Mouse (Mus musculus) heart, embryonic 11.5 days (tissue): Measurements from ENCODE around the gene Kpna1. TPM values are rescaled to one million over a fixed set of nuclear protein-coding genes. Genes with fewer than 3 reads are reported as not detected.
A peak's percentile ranks its signal among the peaks of the same experiment; 100 is the strongest.
"Not testable (repeated sequence)": the region's sequence is repeated elsewhere in the genome, so short reads cannot be mapped to it uniquely, and the experiment has no call there.

Experiments
- ATAC-seq: fragments of 200-750 bp; cut with Nextera tagmentation; replicated peaks from 2 replicates; pipeline ENCODE4 v1.8.0; 2017; ENCODE audit warnings: moderate library complexity; ENCODE audit not compliant: insufficient number of reproducible peaks, low FRiP score, low TSS enrichment
- H3K27ac ChIP-seq: fragments of 300-500 bp; sonication (generic); 2 replicates; pipeline ENCODE4 v1.5.1; 2014; ENCODE audit warnings: mild to moderate bottlenecking, low read depth, low read length
- H3K27me3 ChIP-seq: fragments of 300-500 bp; sonication (generic); 2 replicates; pipeline ENCODE4 v1.6.1; 2014; ENCODE audit warnings: mild to moderate bottlenecking, low read length, mixed read lengths; ENCODE audit not compliant: control insufficient read depth, insufficient read depth
- H3K36me3 ChIP-seq: fragments of 300-500 bp; sonication (generic); 2 replicates; pipeline ENCODE4 v1.6.1; 2014; ENCODE audit warnings: mild to moderate bottlenecking, low read length, moderate library complexity, mixed read lengths; ENCODE audit not compliant: control insufficient read depth, insufficient read depth
- H3K4me1 ChIP-seq: fragments of 300-500 bp; sonication (generic); 2 replicates; pipeline ENCODE4 v1.6.1; 2014; ENCODE audit warnings: low read length; ENCODE audit not compliant: control insufficient read depth, insufficient read depth
- H3K4me2 ChIP-seq: fragments of 300-500 bp; sonication (generic); 2 replicates; pipeline ENCODE4 v1.6.1; 2014; ENCODE audit warnings: mild to moderate bottlenecking, moderate library complexity
- H3K4me3 ChIP-seq: fragments of 300-500 bp; sonication (generic); 2 replicates; pipeline ENCODE4 v1.5.1; 2014; ENCODE audit warnings: low read depth, low read length
- H3K9ac ChIP-seq: fragments of 300-500 bp; sonication (generic); 2 replicates; pipeline ENCODE4 v1.6.1; 2014; ENCODE audit warnings: mild to moderate bottlenecking, low read depth, low read length, moderate library complexity
- H3K9me3 ChIP-seq: fragments of 300-500 bp; sonication (generic); replicated peaks from 2 replicates; pipeline ENCODE4 v1.6.1; 2016; ENCODE audit warnings: low read length; ENCODE audit not compliant: control insufficient read depth
- WGBS: fragments of 180-500 bp; shearing (Covaris S2); extraction: QIAGEN DNeasy Blood & Tissue Kit; methylation state at CpG from one replicate; pipeline ENCODE4 v1.1.7; 2014; ENCODE audit not compliant: insufficient replicate concordance; 5-methylcytosine and 5-hydroxymethylcytosine counted together
- polyA plus RNA-seq: library from polyadenylated mRNA; unstranded; fragments of >200 nt; fragmentation: Nextera tagmentation; extraction: Ambion mirVana; gene quantifications from 2 replicates; pipeline ENCODE4 v1.2.1, GENCODE M21; 2014

Kpna1 gene
- polyA plus RNA-seq: 49.9 and 58.1 TPM in 2 replicates

DNA sequence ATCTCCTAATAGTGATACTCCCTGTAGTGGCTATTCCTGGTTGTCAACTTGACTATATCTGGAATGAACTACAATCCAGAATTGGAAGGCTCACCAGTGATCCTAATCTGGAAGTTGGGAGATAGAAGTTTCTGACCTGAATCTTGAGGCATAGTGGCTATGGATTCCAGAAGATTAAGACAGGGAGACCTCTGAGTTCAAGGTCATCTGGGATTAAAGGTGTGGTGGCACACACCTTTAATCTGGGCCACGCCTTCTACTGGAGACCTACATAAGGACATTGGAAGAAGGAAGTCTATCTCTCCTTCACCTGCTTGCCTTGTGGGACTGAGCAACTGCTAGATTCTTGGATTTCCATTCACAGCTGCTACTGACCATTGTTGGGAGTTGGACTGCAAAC, at the start of gene Kpna1:
Kpna1 (plus strand) TSS at position 301 of the 400 bp plus-strand sequence.
- not testable (repeated sequence) for H3K4me2 ChIP-seq, H3K27ac ChIP-seq, ATAC-seq, H3K4me1 ChIP-seq, H3K4me3 ChIP-seq, H3K9ac ChIP-seq, H3K27me3 ChIP-seq, H3K36me3 ChIP-seq, H3K9me3 ChIP-seq
- WGBS: 88% methylated on average over 1 of the region's 1 CpGs

DNA sequence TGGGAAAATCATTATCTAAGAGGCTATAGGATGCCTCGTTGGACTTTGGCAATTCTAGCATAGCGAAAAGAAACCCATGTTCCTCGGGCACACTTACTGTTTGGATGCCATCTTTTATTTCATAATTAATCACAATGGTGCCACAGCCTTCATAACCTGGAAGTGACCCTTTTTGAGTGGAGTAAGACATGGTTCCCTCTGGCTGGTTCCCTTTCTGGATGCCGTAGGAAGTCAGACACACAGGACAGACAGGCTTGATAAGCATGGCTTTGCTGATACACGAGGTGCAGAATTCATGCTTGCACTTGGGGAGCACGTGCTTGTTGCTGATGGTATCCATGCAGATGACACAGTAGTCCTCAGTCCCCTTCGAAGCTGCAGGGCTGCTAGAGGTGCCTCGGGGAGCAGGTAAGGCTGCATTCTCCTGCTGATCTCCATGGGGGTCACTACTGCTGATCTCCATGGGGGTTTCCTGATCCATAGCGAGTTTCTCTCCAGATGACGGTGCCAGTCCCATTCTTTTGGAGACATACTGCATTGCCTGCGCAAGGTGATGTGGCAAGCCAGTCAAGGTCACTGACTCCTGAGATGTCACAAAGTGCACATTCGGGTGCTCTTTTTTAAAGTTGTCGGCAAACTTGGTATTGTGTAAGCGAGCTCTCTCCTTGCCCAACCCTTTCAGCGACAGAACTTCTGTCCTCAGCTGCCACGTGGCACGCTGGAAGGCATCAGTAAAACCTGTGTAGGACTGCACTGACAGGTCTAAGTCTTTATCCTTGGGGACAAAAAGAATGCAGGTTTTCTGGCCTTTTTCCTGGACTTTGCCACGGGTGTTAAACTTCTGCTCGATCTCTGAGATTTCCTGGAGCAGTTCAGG, 46.1 kb upstream of the Kpna1 start:
- Histone ChIP-seq H3K4me3 (no peak overlapping the region), H3K4me2 (no peak overlapping the region), H3K36me3 (no peaks in the 10 kb centered on the region), H3K27ac (no peak overlapping the region), H3K9me3 (no peaks in the 10 kb centered on the region), H3K9ac (no peak overlapping the region), H3K27me3 (no peaks in the 10 kb centered on the region), H3K4me1 (no peaks in the 10 kb centered on the region)
- ATAC-seq: no peak
- WGBS: 75% methylated on average over 19 of the region's 19 CpGs

DNA sequence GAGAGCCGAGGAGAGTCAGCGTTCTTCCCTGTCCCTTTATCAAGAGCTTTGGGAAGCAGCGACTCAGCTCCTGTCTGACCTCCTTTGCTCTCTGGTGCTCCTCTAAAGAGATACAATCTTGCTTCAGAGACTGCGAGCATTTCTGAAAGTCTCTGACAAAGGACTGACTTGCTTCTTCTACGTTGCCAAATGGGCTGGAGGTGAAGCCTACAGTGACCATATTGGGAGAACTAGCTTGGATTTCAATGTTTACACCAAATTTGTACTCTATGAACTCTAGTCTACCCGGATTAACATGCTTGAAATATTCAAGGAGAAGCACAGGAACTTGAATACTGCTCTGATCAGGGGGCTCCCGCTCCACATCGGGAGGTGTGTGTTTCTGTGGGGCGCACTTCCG, 45.4 kb upstream of the Kpna1 start:
- Histone ChIP-seq H3K27me3 (no peaks in the 10 kb centered on the region), H3K4me3 (no peak overlapping the region), H3K36me3 (no peaks in the 10 kb centered on the region), H3K9ac (no peak overlapping the region), H3K4me2 (no peak overlapping the region), H3K4me1 (no peaks in the 10 kb centered on the region), H3K9me3 (no peaks in the 10 kb centered on the region), H3K27ac (no peak overlapping the region)
- no peak for ATAC-seq
- WGBS: 66% methylated on average over 10 of the region's 10 CpGs

DNA sequence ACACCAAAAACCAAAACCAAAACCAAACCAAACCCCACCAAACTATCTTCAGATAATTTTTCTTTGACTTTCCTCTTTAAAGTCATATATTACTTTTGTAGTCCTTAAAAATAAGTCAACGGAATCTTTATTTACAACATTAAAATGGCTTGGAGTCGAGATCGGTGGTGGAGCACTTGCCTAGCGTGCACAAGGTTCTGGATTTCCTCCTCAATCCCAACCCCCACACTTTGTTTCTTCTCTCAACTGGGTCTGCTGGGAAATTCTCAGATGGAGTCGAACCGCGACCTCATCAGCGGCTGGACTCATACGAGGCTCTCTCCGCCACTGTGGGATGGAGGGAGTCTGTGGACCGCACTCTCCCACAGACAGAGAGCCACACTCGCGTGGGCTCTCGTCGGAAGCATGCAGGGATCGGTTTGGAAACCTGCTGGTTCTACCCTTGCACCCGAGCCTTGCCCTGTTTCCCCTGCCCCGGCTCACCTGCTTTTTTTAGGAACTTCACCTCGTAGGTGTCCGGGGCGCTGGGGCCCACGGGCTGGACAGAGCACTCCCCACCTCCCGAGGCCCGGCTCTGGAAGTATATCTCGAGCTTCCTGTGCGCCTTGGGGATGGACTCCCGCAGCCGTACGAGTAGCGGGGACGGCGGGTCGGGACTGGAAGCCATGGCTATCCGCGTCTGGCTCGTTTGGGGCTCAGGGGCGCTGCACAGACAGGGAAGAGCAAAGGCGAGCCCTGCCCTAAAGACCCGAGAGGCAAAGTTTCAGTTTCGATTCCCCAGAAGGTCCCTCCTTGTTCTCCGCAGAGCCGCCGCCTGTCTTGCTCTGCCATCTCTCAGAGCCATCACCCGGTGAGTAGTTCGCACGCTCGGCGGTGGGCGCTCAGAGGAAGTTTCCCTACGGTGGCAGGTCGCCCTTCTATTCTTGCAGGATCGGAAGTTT, 40.1 kb upstream of the Kpna1 start, which contains the start of the genes Parp9 and Dtx3l:
Parp9 (plus strand) TSS at position 260 of the 941 bp plus-strand sequence.
Dtx3l (minus strand) TSS at position 941 of the 941 bp plus-strand sequence.
- peak within 1 kb of the TSS; percentile 87 for H3K4me2 ChIP-seq
- H3K4me1 ChIP-seq: no peaks in the 10 kb centered on the region
- H3K9me3 ChIP-seq: no peaks in the 10 kb centered on the region
- H3K36me3 ChIP-seq: no peaks in the 10 kb centered on the region
- peak within 1 kb of the TSS; percentile 83 for H3K9ac ChIP-seq
- WGBS: 2% methylated on average over 52 of the region's 52 CpGs
- ATAC-seq: peak; percentile 62; the same call in 1 of the 2 replicates
- H3K27me3 ChIP-seq: no peaks in the 10 kb centered on the region
- peak within 1 kb of the TSS; percentile 54; the same call in 1 of the 2 replicates for H3K27ac ChIP-seq
- H3K4me3 ChIP-seq: peak within 1 kb of the TSS; percentile 75

DNA sequence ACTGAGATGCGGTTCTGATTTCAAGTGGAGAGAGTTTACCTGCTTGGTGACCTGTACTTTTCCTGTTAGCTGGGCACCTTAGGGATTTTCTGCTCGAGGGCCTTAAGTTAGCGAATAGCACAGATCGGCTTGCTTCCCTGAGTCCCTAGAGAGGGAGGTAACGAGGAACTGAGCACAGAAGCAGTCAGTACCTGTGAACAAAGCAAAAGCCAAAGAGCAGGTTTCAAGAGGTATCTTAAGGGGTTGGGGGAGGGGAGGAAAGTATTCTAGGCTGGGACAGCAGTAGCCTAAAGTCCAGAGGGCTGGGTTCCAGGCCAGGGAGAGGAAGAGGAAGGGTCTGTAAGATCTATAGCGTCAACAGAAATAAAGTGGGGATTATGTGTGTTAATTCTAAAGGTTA, 39.3 kb upstream of the Kpna1 start:
- Histone ChIP-seq H3K4me3 (peak overlapping the region; percentile 75), H3K4me2 (peak overlapping the region; percentile 87), H3K9ac (peak overlapping the region; percentile 83), H3K27ac (no peak overlapping the region), H3K9me3 (no peaks in the 10 kb centered on the region), H3K36me3 (no peaks in the 10 kb centered on the region), H3K4me1 (no peaks in the 10 kb centered on the region), H3K27me3 (no peaks in the 10 kb centered on the region)
- WGBS: 4% methylated on average over 6 of the region's 6 CpGs
- ATAC-seq: peak; percentile 53; the same call in 1 of the 2 replicates

DNA sequence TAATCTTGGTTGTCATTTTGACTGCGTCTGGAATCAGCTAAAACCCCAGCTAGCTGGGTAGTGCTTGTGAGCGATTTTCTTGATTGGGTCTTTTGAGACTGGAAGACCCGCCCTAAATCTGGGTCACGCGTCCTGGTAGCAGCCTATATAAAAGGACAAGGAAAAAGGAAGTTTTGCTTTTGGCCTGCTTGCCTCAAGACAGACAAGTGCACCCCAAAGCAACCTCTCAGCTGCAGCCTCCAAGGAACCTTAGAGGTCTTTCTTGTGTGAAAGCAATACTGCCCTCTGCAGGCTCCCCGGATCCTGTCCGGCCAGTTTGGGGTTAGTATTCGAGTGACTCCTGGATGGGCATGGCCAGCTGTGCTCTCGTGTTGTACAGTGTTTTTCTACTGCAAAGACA, 38.9 kb upstream of the Kpna1 start:
- no peak overlapping the region for H3K27ac ChIP-seq
- peak overlapping the region; percentile 83; the same call in 1 of the 2 replicates for H3K9ac ChIP-seq
- no peaks in the 10 kb centered on the region for H3K27me3 ChIP-seq
- no peaks in the 10 kb centered on the region for H3K36me3 ChIP-seq
- peak; percentile 63 for ATAC-seq
- H3K9me3 ChIP-seq: no peaks in the 10 kb centered on the region
- H3K4me2 ChIP-seq: peak overlapping the region; percentile 87
- WGBS: 12% methylated on average over 9 of the region's 9 CpGs
- H3K4me3 ChIP-seq: peak overlapping the region; percentile 75
- no peaks in the 10 kb centered on the region for H3K4me1 ChIP-seq

DNA sequence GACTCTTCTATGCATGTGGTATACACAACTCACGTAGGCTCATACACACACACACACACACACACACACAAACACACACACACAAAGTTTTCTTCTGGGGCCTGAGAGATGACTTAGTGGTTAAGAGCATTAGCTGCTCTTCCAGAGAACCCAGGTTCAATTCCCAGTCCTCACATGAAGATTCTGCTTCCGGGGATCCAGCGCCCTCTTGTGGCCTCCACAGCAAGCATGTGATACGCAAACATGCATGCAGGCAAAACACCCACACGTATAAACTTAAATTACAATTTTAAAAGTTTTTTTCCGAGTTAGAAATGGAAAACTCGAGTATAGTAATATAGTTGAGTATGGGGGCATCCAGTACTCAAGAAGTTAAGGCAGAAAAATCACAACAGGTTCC, 37.2 kb upstream of the Kpna1 start:
- H3K27me3 ChIP-seq: no peaks in the 10 kb centered on the region
- WGBS: 84% methylated on average over 7 of the region's 7 CpGs
- H3K4me3 ChIP-seq: no peak overlapping the region
- H3K9me3 ChIP-seq: no peaks in the 10 kb centered on the region
- no peak overlapping the region for H3K4me2 ChIP-seq
- H3K9ac ChIP-seq: no peak overlapping the region
- no peaks in the 10 kb centered on the region for H3K4me1 ChIP-seq
- no peak overlapping the region for H3K27ac ChIP-seq
- ATAC-seq: no peak
- no peaks in the 10 kb centered on the region for H3K36me3 ChIP-seq

DNA sequence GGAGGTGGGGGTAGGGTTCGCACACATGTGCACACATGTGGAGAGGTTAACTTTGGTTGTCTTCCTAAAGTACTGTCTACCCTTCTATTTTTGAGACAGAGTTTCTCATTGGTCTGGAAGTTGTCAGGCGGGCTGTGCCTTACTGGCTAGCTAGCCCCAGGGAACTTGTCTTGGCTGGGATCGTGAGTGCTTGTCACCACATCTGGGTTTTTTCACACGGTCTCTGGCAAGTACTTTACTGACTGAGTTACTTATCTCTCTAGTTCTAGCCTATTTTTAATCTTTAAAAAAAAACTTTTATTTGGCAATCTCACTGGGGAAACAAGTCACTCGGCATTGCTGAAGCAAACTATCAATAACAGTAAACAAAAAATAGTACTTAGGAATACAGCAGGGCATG, 29.3 kb upstream of the Kpna1 start:
- Histone ChIP-seq H3K9ac (no peak overlapping the region), H3K4me2 (no peak overlapping the region), H3K27me3 (no peaks in the 10 kb centered on the region), H3K36me3 (no peaks in the 10 kb centered on the region), H3K4me1 (no peaks in the 10 kb centered on the region), H3K4me3 (no peak overlapping the region), H3K9me3 (no peaks in the 10 kb centered on the region), H3K27ac (no peak overlapping the region)
- no peak for ATAC-seq
- 52% methylated on average over 5 of the region's 5 CpGs for WGBS
